Comparison of ENCODE assay signal across 18 mouse cellular contexts in genomic region chr2:117543301-117543782, GRCm38 (mm10).
DNase-seq lines count a peak whose midpoint lies in the region; ATAC-seq and TF ChIP-seq lines count a peak whose summit lies in the region.
"Had no signal": no experiment of that assay in that cellular context is flagged by ENCODE, and none has a peak within 500 bp of the region (broad histone marks: within the 10 kb centered on the region; RNA-seq: fewer than 3 reads in every experiment).

No protein-coding gene starts in this region.

- H3K4me2 ChIP-seq in hindbrain, postnatal 0 days (ENCODE audit: low read depth, low read length), result no peak overlapping the region
- no peak overlapping the region for H3K4me2 ChIP-seq in hindbrain, embryonic 11.5 days (replicated peaks; ENCODE audit: low read depth, low read length)
- H3K4me2 ChIP-seq in lung, postnatal 0 days (replicated peaks; ENCODE audit: low read depth, low read length), result no peak overlapping the region
- no peak overlapping the region for H3K4me2 ChIP-seq in midbrain, embryonic 15.5 days
- H3K4me2 ChIP-seq: forebrain, embryonic 15.5 days; heart, embryonic 11.5 days; liver, embryonic 13.5 days had no signal

- DNase-seq in hindbrain, postnatal 0 days (ENCODE audit: low spot score), result peak; percentile 22
- no peak for DNase-seq in hindbrain, embryonic 11.5 days (ENCODE audit: low spot score)
- peak; percentile 29 for DNase-seq in lung, postnatal 0 days (ENCODE audit: low spot score)
- no peak for DNase-seq in lung, postnatal 14 days
- peak; percentile 18 for DNase-seq in adipocyte (ENCODE audit: low spot score)
- no peak for DNase-seq in cerebellum, postnatal 4 days (ENCODE audit: low spot score in 2 of 2)
- no peak for DNase-seq in yolk sac, embryonic 10.5 days (ENCODE audit: low spot score)
- DNase-seq: cerebellum, adult 9-11 months; gastrocnemius, postnatal 25 days; heart, postnatal 4 days; kidney, adult 8-10 months; layer of hippocampus, adult 9-11 months; liver, embryonic 13.5 days had no signal

- H3K27me3 ChIP-seq in hindbrain, postnatal 0 days (ENCODE audit: insufficient read depth, low read length), result no peaks in the 10 kb centered on the region
- no peaks in the 10 kb centered on the region for H3K27me3 ChIP-seq in hindbrain, embryonic 11.5 days (ENCODE audit: control insufficient read depth, insufficient read depth, low read length)
- H3K27me3 ChIP-seq in lung, postnatal 0 days (replicated peaks; ENCODE audit: insufficient read depth, low read length), result no peaks in the 10 kb centered on the region
- H3K27me3 ChIP-seq in midbrain, embryonic 15.5 days (replicated peaks), result peaks cover 8% of the 10 kb centered on the region; the same call in 1 of the 2 replicates
- H3K27me3 ChIP-seq: forebrain, embryonic 15.5 days; liver, embryonic 13.5 days had no signal

- TF ChIP-seq EP300 in lung, postnatal 0 days (IDR thresholded peaks at IDR 0.05), result no peak

- H3K9ac ChIP-seq in hindbrain, postnatal 0 days (replicated peaks; ENCODE audit: low read length), result no peak overlapping the region
- no peak overlapping the region for H3K9ac ChIP-seq in hindbrain, embryonic 11.5 days (ENCODE audit: low read depth, low read length)
- no peak overlapping the region for H3K9ac ChIP-seq in lung, postnatal 0 days (replicated peaks; ENCODE audit: low read depth)
- H3K9ac ChIP-seq in midbrain, embryonic 15.5 days, result no peak overlapping the region
- H3K9ac ChIP-seq: forebrain, embryonic 15.5 days; liver, embryonic 13.5 days had no signal

- H3K4me3 ChIP-seq in hindbrain, postnatal 0 days (ENCODE audit: low read length), result no peak overlapping the region
- no peak overlapping the region for H3K4me3 ChIP-seq in hindbrain, embryonic 11.5 days (ENCODE audit: low read depth, low read length)
- H3K4me3 ChIP-seq in lung, postnatal 0 days (ENCODE audit: low read depth, low read length), result no peak overlapping the region
- H3K4me3 ChIP-seq in midbrain, embryonic 15.5 days, result no peak overlapping the region
- H3K4me3 ChIP-seq: forebrain, embryonic 15.5 days; limb, embryonic 10.5 days; liver, embryonic 13.5 days had no signal

- H3K36me3 ChIP-seq in hindbrain, postnatal 0 days (ENCODE audit: insufficient read depth, low read length), result no peaks in the 10 kb centered on the region
- no peaks in the 10 kb centered on the region for H3K36me3 ChIP-seq in hindbrain, embryonic 11.5 days (ENCODE audit: control insufficient read depth, insufficient read depth, low read length)
- no peaks in the 10 kb centered on the region for H3K36me3 ChIP-seq in lung, postnatal 0 days (ENCODE audit: insufficient read depth, low read length)
- no peaks in the 10 kb centered on the region for H3K36me3 ChIP-seq in midbrain, embryonic 15.5 days (replicated peaks)
- H3K36me3 ChIP-seq: forebrain, embryonic 15.5 days; limb, embryonic 10.5 days; liver, embryonic 13.5 days had no signal

- peak; percentile 30 for TF ChIP-seq CTCF in hindbrain, postnatal 0 days (IDR thresholded peaks at IDR 0.05; ENCODE audit: low read depth)
- peak; percentile 39; the same call in 1 of the 2 replicates for TF ChIP-seq CTCF in lung, postnatal 0 days (IDR thresholded peaks at IDR 0.05)

- H3K4me1 ChIP-seq in hindbrain, postnatal 0 days (ENCODE audit: insufficient read depth, low read length), result no peaks in the 10 kb centered on the region
- H3K4me1 ChIP-seq in hindbrain, embryonic 11.5 days (replicated peaks; ENCODE audit: control insufficient read depth, insufficient read depth, low read length), result no peaks in the 10 kb centered on the region
- no peaks in the 10 kb centered on the region for H3K4me1 ChIP-seq in lung, postnatal 0 days (ENCODE audit: insufficient read depth, low read depth, low read length)
- H3K4me1 ChIP-seq in midbrain, embryonic 15.5 days, result no peaks in the 10 kb centered on the region
- H3K4me1 ChIP-seq: forebrain, embryonic 15.5 days; liver, embryonic 13.5 days had no signal

- no peaks in the 10 kb centered on the region for H3K9me3 ChIP-seq in hindbrain, postnatal 0 days (ENCODE audit: low read length)
- H3K9me3 ChIP-seq in hindbrain, embryonic 11.5 days (ENCODE audit: control insufficient read depth, low read length), result no peaks in the 10 kb centered on the region
- H3K9me3 ChIP-seq in lung, postnatal 0 days (ENCODE audit: low read length), result no peaks in the 10 kb centered on the region
- no peaks in the 10 kb centered on the region for H3K9me3 ChIP-seq in midbrain, embryonic 15.5 days
- H3K9me3 ChIP-seq: forebrain, embryonic 15.5 days; limb, embryonic 10.5 days; liver, embryonic 13.5 days had no signal

- no peak for ATAC-seq in hindbrain, postnatal 0 days
- no peak for ATAC-seq in hindbrain, embryonic 11.5 days (ENCODE audit: low FRiP score)
- no peak for ATAC-seq in lung, postnatal 0 days
- peak; percentile 30; the same call in 1 of the 2 replicates for ATAC-seq in midbrain, embryonic 15.5 days (replicated peaks)
- ATAC-seq: forebrain, embryonic 15.5 days had no signal

- 38% methylated on average over 7 of the region's 7 CpGs for WGBS in hindbrain, postnatal 0 days
- WGBS in hindbrain, embryonic 11.5 days, result 74% methylated on average over 7 of the region's 7 CpGs
- WGBS in lung, postnatal 0 days, result 74% methylated on average over 7 of the region's 7 CpGs
- WGBS in midbrain, embryonic 15.5 days, result 32% methylated on average over 7 of the region's 7 CpGs

- no peak overlapping the region for H3K27ac ChIP-seq in hindbrain, postnatal 0 days
- no peak overlapping the region for H3K27ac ChIP-seq in hindbrain, embryonic 11.5 days (ENCODE audit: low read depth, low read length)
- H3K27ac ChIP-seq in lung, postnatal 0 days (ENCODE audit: low read length), result no peak overlapping the region
- H3K27ac ChIP-seq in midbrain, embryonic 15.5 days, result no peak overlapping the region
- H3K27ac ChIP-seq: forebrain, embryonic 15.5 days; limb, embryonic 10.5 days; liver, embryonic 13.5 days; macrophage had no signal

Comparison
In these comparisons a context has a peak if more than half of its experiments do, and no peak if none do; other contexts are left out.
1. DNase-seq: peak in hindbrain, postnatal 0 days (single experiment), lung, postnatal 0 days (single experiment) and adipocyte (single experiment); none in hindbrain, embryonic 11.5 days (single experiment), lung, postnatal 14 days (single experiment), cerebellum, postnatal 4 days (0 of 2) and yolk sac, embryonic 10.5 days (single experiment).